Mouse (Mus musculus): ENCODE measurements around the gene Nol10.
A peak's percentile ranks its signal among the peaks of the same experiment; 100 is the strongest.

Nol10 gene

GRCm38 (mm10) chr12:17348048-17349036, at the start of gene Nol10:
Gene Nol10, plus strand, starts transcription at chr12:17348458.
- peak; percentile 81 for DNase-seq (ENCODE audit: low read depth, low spot score)

- DNase-seq (ENCODE audit: low read depth, low spot score): no peak
Observed at GRCm38 (mm10) chr12:17299902-17300301, 48.4 kb upstream of the Nol10 start.

- DNase-seq (ENCODE audit: low read depth, low spot score): no peak
Observed at GRCm38 (mm10) chr12:17305445-17305844, 42.8 kb upstream of the Nol10 start.

GRCm38 (mm10) chr12:17308246-17308645, 40.0 kb upstream of the Nol10 start:
- no peak for DNase-seq (ENCODE audit: low read depth, low spot score)

- DNase-seq (ENCODE audit: low read depth, low spot score): peak; percentile 10
Observed at GRCm38 (mm10) chr12:17310852-17311839, 37.1 kb upstream of the Nol10 start.

- no peak for DNase-seq (ENCODE audit: low read depth, low spot score)
Observed at GRCm38 (mm10) chr12:17316096-17316495, 32.2 kb upstream of the Nol10 start.

GRCm38 (mm10) chr12:17317970-17318369, 30.3 kb upstream of the Nol10 start:
- DNase-seq (ENCODE audit: low read depth, low spot score): no peak

GRCm38 (mm10) chr12:17318453-17318852, 29.8 kb upstream of the Nol10 start:
- no peak for DNase-seq (ENCODE audit: low read depth, low spot score)

GRCm38 (mm10) chr12:17324549-17325470, 23.4 kb upstream of the Nol10 start:
- no peak for DNase-seq (ENCODE audit: low read depth, low spot score)

- no peak for DNase-seq (ENCODE audit: low read depth, low spot score)
Observed at GRCm38 (mm10) chr12:17329259-17329658, 19.0 kb upstream of the Nol10 start, which contains the start of gene Atp6v1c2. Gene Atp6v1c2, minus strand, starts transcription at chr12:17329359.

- no peak for DNase-seq (ENCODE audit: low read depth, low spot score)
Observed at GRCm38 (mm10) chr12:17333459-17333858, 14.8 kb upstream of the Nol10 start.

- no peak for DNase-seq (ENCODE audit: low read depth, low spot score)
Observed at GRCm38 (mm10) chr12:17338338-17338737, 9.9 kb upstream of the Nol10 start.

GRCm38 (mm10) chr12:17339114-17339905, 8.9 kb upstream of the Nol10 start:
- no peak for DNase-seq (ENCODE audit: low read depth, low spot score)

GRCm38 (mm10) chr12:17347327-17348047, 771 bp upstream of the Nol10 start:
- no peak for DNase-seq (ENCODE audit: low read depth, low spot score)

GRCm38 (mm10) chr12:17350106-17350505, 1.8 kb downstream of the Nol10 start:
- no peak for DNase-seq (ENCODE audit: low read depth, low spot score)

- no peak for DNase-seq (ENCODE audit: low read depth, low spot score)
Observed at GRCm38 (mm10) chr12:17356853-17357252, 8.6 kb downstream of the Nol10 start.

- no peak for DNase-seq (ENCODE audit: low read depth, low spot score)
Observed at GRCm38 (mm10) chr12:17357795-17358194, 9.5 kb downstream of the Nol10 start.

GRCm38 (mm10) chr12:17358981-17359380, 10.7 kb downstream of the Nol10 start:
- DNase-seq (ENCODE audit: low read depth, low spot score): no peak

- DNase-seq (ENCODE audit: low read depth, low spot score): no peak
Observed at GRCm38 (mm10) chr12:17360104-17360503, 11.8 kb downstream of the Nol10 start.
